Mouse (Mus musculus) left cerebral cortex, adult 18-20 months (tissue): ENCODE measurements around the gene Gsg1. TPM values are rescaled to one million over a fixed set of nuclear protein-coding genes. Genes with fewer than 3 reads are reported as not detected.

ENCODE experiments used
- DNase-seq, 2 experiments: peaks; one replicate each; pipeline ENCODE4 v3.0.0; 2021 to 2022; ENCODE audit warnings: low spot score in 2 of 2, mixed read lengths in 1 of 2
- total RNA-seq, 2 experiments: library from RNA; stranded (reverse); gene quantifications; 2 replicates each; pipeline ENCODE4 v1.2.3; 2021

The Gsg1 gene
- total RNA-seq, 2 experiments from 2014 or later: not detected

DNA sequence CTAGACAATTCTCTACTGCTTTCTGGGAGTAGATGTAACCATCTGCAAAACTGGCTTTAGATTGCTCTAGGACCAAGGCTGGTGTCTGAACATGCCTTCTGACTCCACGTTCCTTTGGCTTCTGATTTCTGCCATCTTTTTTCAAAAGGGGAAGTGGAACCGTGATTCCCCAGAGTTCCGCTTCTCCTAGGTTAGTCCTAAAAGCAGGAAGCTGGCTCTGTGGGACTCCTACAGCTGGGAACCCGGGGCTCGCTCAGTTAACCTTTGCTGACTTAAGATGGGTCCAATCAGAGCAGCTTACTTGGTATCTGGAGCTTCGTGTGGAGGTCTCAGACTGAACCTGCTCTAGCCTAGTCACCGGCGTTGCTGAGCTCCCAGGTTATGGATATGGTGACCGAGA, 7.0 kb upstream of the Gsg1 start:
- no peak for DNase-seq

DNA sequence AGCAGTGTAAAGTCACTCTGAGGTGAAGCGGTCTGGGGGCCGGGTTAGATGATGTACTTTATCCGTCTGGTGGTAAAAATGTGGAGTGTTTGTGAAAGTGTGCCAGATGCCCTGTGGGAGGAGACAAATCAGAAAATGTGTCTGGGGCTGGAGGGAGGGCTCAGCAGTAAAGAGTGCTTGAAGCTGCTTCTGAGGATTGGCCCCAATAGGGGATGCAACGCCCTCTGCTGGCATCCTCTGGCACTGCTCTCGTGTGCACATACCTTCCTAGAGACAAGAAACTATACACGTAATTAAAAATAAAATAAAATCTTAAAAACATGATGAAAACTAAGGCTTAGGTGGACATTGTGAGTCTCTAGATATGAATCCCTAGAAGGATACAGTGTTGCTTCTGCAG, 6.3 kb upstream of the Gsg1 start:
- no peak for DNase-seq

GRCm38 (mm10) chr6:135252728-135253077, 1.4 kb downstream of the Gsg1 start:
- DNase-seq: peak; percentile 82

DNA sequence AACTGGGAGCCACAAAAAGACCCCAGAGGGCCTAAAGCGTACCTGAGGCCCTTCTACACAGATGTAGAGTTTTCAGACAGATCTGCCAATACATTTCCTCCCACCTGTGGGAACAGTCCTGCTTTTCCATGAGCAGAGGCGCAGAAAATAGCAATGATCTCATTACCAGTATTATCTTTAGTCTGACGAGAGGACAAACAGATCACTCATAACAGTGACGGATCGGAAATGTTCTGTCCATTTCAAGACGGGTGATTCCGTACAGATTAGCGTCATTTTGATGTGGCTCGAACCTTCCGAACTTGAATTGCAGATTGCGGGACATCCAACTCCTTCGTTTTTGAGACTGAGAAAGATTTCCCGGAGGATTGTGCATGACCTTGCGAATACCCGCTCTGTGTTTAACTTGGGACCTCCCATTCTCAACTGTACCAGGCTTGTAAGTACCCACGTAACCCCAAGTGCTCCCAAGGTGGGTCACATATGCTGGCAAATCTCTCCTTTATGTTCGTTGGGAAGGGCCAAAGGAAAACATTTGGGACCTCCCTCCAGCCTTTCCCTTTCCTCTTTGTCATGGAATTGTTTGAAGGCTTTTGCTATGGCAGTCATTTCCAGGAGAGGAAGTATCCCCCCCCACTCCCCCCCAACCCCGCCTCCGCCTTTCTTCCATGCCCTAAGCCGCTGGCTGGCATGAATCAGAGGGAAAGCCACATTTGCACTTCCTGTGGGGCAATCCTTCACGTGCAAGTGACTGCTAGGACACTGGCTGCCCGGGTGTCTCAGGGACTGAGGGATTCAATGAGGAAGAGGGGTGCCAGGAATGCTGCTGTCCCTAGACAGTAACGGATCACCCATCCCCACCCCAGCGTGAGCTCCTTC, 2.1 kb downstream of the Gsg1 start:
- DNase-seq: no peak

GRCm38 (mm10) chr6:135250926-135251699, 3.0 kb downstream of the Gsg1 start:
- no peak for DNase-seq

DNA sequence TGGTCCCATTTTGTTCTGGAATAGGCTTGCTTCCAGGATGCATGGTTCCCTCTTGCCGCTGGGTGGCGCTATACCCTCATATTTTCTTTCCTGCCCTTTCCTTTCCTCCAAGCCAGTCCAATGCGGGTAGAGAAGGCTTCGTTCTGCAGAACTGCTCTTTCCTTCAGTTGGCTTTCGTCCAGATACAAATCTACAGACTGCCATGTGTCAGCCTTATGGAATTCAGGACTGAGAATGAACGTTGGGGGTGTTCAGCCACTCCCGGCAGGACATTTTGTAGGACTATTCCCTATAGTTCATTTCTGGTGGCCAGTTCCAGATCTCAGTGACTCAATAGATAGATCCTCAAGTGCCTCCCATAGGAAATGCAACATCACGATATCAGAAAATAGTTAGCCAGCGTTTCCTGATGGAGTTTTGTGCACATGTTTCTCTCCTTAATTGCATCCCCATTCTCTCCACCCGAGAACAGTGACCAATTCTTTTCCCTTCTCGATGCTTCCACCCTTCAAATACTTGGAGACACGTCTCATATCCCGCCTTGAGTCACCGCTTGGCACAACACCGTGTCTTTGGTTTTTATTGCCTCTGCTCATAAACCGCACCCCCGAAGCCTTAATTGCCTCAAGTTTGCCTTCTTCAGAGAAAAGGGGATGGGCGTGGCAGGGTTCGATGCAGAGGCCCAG, 4.2 kb downstream of the Gsg1 start:
- DNase-seq: peak; percentile 70 to 73

- no peak for DNase-seq
Observed at GRCm38 (mm10) chr6:135247861-135248260, 6.3 kb downstream of the Gsg1 start.

DNA sequence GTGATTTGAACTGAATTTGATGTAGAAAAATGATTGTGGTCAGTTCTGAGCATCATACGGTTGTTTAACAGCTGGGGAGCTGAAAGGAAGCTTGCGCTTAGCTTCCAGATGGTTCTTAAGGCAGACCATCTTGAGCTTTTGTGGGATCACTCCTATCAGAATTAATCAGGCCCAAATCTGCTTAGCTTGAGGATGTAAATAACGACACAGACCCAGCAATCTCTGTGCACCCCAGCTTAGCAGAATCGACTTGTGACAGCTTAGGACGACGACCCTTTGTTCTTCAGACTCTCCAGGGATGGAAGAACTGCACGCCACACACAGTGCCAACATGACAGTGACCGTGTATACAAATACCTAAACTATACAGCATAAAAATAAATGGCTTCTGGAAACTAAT, 8.6 kb downstream of the Gsg1 start:
- DNase-seq: no peak

GRCm38 (mm10) chr6:135240361-135240760, 13.8 kb downstream of the Gsg1 start:
- no peak for DNase-seq

DNA sequence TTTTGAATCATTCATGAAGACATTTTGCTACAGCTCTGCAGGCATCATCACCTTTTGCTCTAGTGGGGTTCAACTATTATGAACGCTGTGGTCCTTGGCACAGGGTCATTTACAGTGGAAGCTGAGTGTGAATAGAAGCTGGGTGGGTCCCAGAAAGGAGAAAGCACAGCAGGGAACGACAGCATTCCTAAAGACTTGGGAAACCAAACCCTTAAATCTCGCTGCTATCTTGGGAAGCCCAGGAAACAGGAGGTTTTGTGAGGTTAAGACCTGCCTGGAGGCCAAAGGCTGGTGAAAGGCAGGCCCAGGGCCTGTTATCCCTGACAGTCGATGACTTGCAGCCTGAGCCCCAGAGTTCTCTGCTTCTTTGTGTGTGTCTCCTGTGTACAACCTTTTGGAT, 15.9 kb downstream of the Gsg1 start:
- DNase-seq: no peak

- no peak for DNase-seq
Observed at GRCm38 (mm10) chr6:135237326-135237725, 16.8 kb downstream of the Gsg1 start.

- DNase-seq: no peak
Observed at GRCm38 (mm10) chr6:135236576-135236975, 17.6 kb downstream of the Gsg1 start.

DNA sequence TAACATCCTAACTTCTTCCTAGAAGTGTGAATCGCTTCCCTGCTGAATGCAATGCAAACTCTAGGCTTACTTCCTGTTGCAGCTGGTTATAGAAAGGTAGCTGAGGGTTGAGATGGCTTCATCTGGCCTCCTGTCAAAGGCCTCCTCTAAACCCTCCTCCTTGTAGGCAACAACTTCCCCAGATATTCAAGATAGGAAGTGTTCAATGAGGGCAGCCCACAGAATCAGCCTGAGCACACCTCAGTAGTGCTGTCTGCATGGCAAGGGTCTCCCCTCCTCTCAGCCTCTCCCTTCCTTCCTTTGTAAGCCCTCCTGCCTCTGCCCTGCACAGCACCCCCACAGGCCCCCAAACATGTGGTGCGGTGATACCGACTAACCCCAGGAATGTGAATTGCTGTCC, 18.4 kb downstream of the Gsg1 start:
- DNase-seq: no peak

- peak in 1 of 2 experiments; percentile 60 for DNase-seq
Observed at GRCm38 (mm10) chr6:135232443-135233182, 21.5 kb downstream of the Gsg1 start.

DNA sequence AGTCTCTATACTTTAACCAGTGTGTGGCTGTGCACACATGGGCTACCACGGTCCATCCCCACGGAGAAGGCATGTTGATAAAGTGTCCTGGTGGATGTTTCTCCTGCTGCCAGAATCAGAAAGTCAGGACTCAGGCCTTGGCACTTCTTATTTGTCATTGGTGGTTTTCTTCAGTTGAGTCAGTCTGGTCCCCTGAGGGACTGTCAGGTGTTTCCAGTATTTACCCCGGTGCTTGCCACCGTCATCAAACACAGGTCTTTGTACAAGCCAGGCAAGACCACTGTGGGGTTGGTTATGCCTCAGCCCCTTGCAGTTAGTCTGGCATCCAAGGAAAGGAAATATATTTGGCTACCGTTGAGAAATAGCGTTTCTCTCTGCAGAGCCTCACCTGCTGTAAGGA, 23.6 kb downstream of the Gsg1 start:
- no peak for DNase-seq

DNA sequence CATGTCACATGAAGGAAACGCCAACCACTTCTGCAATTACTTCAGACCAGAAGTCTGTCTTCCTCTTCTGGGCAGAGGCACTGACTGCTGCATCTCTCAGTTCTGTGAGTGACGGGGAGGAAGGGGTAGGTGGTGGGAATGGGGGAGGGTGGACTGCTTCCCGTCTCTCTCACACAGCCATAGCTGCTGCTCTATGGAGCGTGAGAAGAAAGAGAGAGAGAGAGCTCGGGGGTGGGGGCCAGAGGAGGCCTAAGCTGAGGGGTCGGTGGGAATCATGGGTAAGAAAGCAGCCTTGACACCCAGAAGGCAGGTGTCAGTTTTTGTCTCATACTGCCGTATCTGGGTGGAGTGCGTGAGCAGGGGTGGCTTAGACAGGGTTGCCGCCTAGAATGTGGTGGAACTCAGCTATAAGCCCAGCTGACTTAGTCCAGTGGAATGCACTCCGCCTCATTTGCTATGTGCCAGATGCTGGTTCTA, 25.6 kb downstream of the Gsg1 start:
- no peak for DNase-seq

DNA sequence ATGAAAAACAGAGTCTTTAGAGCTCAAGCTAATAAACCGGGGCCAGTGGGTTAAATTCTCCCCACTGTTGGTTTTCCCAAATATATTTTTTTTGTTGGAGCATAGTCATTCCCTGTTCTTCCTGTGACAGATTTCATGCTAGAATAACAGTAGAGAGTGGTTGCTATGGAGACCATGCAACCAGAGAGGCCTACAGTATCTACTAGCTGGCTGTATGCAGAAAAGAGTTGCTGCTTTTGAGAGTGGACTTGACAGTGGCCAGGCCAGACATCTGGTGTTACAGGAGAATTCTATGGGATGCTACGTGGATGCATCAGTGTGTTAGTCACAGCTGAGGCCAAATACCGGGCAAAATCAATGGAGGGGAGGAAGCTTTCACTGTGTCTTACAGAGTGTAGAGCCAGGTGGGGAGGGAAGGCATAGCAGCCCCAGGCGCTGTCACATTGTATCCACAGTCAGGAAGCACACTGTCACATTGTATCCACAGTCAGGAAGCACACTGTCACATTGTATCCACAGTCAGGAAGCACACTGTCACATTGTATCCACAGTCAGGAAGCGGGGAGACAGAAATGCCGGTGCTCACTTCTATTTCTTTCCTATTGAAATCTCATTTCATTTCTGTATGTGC, 30.2 kb downstream of the Gsg1 start:
- DNase-seq: no peak

DNA sequence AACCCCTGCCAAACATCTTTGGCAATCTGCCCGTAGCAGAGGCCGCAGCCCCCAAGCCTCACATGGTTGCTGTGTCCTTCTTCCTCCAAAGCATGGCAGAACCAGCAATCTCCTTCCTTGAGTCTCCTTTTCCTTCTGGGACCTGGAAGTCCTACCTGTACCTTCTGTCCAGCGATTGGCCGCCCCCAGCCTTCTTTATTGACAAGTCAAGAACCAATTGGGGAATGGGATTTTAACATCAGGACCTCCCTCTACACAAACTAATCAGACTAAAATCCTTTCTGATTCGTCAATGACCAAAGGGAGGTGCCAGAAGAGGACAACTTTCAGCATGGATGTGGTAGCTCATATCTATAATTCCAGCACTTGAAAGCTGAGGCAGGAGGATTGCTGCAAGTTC, 34.2 kb downstream of the Gsg1 start:
- no peak for DNase-seq

- DNase-seq: no peak
Observed at GRCm38 (mm10) chr6:135218330-135218729, 35.8 kb downstream of the Gsg1 start.

DNA sequence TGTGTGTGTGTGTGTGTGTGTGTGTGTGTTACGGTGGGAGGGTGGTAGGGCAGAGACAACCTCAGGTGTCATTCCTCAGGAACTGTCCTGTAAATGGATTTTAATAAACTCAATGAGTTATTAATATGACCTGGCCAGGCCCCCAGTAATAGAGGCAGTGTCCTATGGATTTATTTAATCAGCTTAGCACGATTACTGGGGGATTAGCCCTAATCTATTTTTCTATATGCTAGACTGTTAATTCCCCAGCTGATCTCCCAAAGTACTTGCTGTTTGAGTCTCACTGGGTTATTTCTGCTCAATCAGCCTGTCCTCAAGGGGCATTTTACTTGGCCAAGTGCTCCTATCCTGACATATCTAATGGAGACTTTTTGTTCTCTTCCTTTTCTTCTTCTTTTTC, 41.5 kb downstream of the Gsg1 start:
- no peak for DNase-seq

DNA sequence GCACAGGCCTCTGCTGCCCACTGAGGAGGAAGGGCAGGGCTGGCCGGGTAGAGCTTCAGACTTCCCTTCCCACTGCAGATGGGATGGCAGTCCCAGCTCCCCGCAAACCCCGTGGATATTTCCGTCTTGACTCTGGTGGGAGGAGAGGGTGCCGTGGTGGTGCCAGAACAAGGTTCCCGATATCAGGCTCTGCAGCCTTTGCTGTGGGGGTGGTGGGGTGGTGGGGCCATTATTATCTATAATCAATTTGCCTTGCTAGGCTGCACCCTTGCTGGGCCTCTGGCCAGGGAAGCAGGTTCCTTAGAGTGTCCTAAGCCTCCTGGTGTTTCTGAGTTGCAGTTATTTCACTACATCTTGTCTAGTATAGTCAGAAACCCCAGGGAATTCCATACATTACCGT, 43.0 kb downstream of the Gsg1 start:
- DNase-seq: no peak
